Mouse (Mus musculus) heart, embryonic 14.5 days (tissue): ENCODE results near the gene Tmem209. TPM values are rescaled to one million over a fixed set of nuclear protein-coding genes. Genes with fewer than 3 reads are reported as not detected.

Source experiments
- ATAC-seq: fragments of 200-750 bp; cut with Nextera tagmentation; 2 replicates; pipeline ENCODE4 v1.8.0; 2017; ENCODE audit warnings: low read depth, moderate TSS enrichment; ENCODE audit not compliant: insufficient number of reproducible peaks, insufficient read depth, low FRiP score
- H3K27ac ChIP-seq, 2 experiments: fragments of 200-500 bp in 1 of 2; fragments of 300-500 bp in 1 of 2; sonication (generic) in 1 of 2; replicated peaks in 1 of 2; 2 replicates each; pipeline ENCODE4 v1.5.1; 2012 to 2014; ENCODE audit warnings: low read depth in 2 of 2, low read length in 2 of 2, control low read depth in 1 of 2, mild to moderate bottlenecking in 1 of 2, mixed read lengths in 1 of 2; ENCODE audit not compliant: control insufficient read depth in 1 of 2, insufficient read depth in 1 of 2
- H3K27me3 ChIP-seq: fragments of 300-500 bp; sonication (generic); 2 replicates; pipeline ENCODE4 v1.6.1; 2014; ENCODE audit warnings: mild to moderate bottlenecking, low read length, control low read depth; ENCODE audit not compliant: control insufficient read depth, insufficient read depth
- H3K36me3 ChIP-seq: fragments of 300-500 bp; sonication (generic); 2 replicates; pipeline ENCODE4 v1.6.1; 2014; ENCODE audit warnings: mild to moderate bottlenecking, control low read depth, low read length, mixed read lengths; ENCODE audit not compliant: control insufficient read depth, insufficient read depth
- H3K4me1 ChIP-seq, 2 experiments: fragments of 200-500 bp in 1 of 2; fragments of 300-500 bp in 1 of 2; sonication (generic) in 1 of 2; 2 replicates each; pipeline ENCODE4 v1.6.1; 2012 to 2014; ENCODE audit warnings: low read length in 2 of 2, control low read depth in 1 of 2, mixed read lengths in 1 of 2; ENCODE audit not compliant: control insufficient read depth in 2 of 2, insufficient read depth in 2 of 2
- H3K4me2 ChIP-seq: fragments of 300-500 bp; sonication (generic); 2 replicates; pipeline ENCODE4 v1.6.1; 2014; ENCODE audit warnings: mild to moderate bottlenecking, low read length
- H3K4me3 ChIP-seq, 2 experiments: fragments of 200-500 bp in 1 of 2; fragments of 300-500 bp in 1 of 2; sonication (generic) in 1 of 2; 2 replicates each; pipeline ENCODE4 v1.5.1; 2012 to 2014; ENCODE audit warnings: low read length in 2 of 2, mild to moderate bottlenecking in 2 of 2, control low read depth in 1 of 2, low read depth in 1 of 2, moderate library complexity in 1 of 2; ENCODE audit not compliant: control insufficient read depth in 1 of 2, insufficient read depth in 1 of 2
- H3K9ac ChIP-seq: fragments of 300-500 bp; sonication (generic); 2 replicates; pipeline ENCODE4 v1.6.1; 2014; ENCODE audit warnings: mild to moderate bottlenecking, low read length
- H3K9me3 ChIP-seq: fragments of 300-500 bp; sonication (generic); 2 replicates; pipeline ENCODE4 v1.6.1; 2016; ENCODE audit warnings: low read length, control low read depth; ENCODE audit not compliant: control insufficient read depth
- WGBS: fragments of 180-500 bp; shearing (Covaris S2); extraction: QIAGEN DNeasy Blood & Tissue Kit; methylation state at CpG from one replicate; pipeline ENCODE4 v1.1.7; 2014; 5-methylcytosine and 5-hydroxymethylcytosine counted together
- polyA plus RNA-seq: library from polyadenylated mRNA; unstranded; fragments of >200 nt; fragmentation: Nextera tagmentation; extraction: Ambion mirVana; gene quantifications from 2 replicates; pipeline ENCODE4 v1.2.1, GENCODE M21; 2014

Gene Tmem209
- polyA plus RNA-seq, 1 experiment from 2014 or later, result 26.3 TPM

GRCm38 (mm10) chr6:30538240-30538639, 28.7 kb upstream of the Tmem209 start:
- Histone ChIP-seq H3K4me2 (no peak overlapping the region), H3K9me3 (no peaks in the 10 kb centered on the region), H3K36me3 (no peaks in the 10 kb centered on the region), H3K4me3 (no peak overlapping the region), H3K9ac (no peak overlapping the region), H3K27ac (no peak overlapping the region), H3K4me1 (peaks cover 8 to 21% of the 10 kb centered on the region in 2 experiments), H3K27me3 (no peaks in the 10 kb centered on the region)
- no peak for ATAC-seq
- WGBS, result 71% methylated on average over 10 of the region's 10 CpGs

- Histone ChIP-seq H3K9ac (no peak overlapping the region), H3K4me1 (no peaks in the 10 kb centered on the region), H3K27me3 (no peaks in the 10 kb centered on the region), H3K27ac (no peak overlapping the region), H3K36me3 (no peaks in the 10 kb centered on the region), H3K9me3 (no peaks in the 10 kb centered on the region), H3K4me2 (no peak overlapping the region), H3K4me3 (no peak overlapping the region)
- no peak for ATAC-seq
- 40% methylated on average over 3 of the region's 3 CpGs for WGBS
Observed at GRCm38 (mm10) chr6:30535340-30535739, 25.8 kb upstream of the Tmem209 start.

GRCm38 (mm10) chr6:30528800-30529199, 19.2 kb upstream of the Tmem209 start:
- Histone ChIP-seq H3K9ac (peak overlapping the region; percentile 51), H3K4me3 (no peak overlapping the region), H3K27ac (peak overlapping the region; percentile 75 to 81), H3K27me3 (no peaks in the 10 kb centered on the region), H3K4me1 (peaks cover 30 to 51% of the 10 kb centered on the region in 2 experiments), H3K4me2 (peak overlapping the region; percentile 9), H3K36me3 (no peaks in the 10 kb centered on the region), H3K9me3 (no peaks in the 10 kb centered on the region)
- peak; percentile 65 for ATAC-seq
- 6% methylated on average over 6 of the region's 6 CpGs for WGBS

- ATAC-seq, result no peak; the same call in 1 of the 2 replicates
- peak overlapping the region; percentile 37 for H3K4me2 ChIP-seq
- H3K36me3 ChIP-seq, result no peaks in the 10 kb centered on the region
- H3K4me1 ChIP-seq, result peaks cover 30 to 51% of the 10 kb centered on the region in 2 experiments
- peak overlapping the region; percentile 51 for H3K9ac ChIP-seq
- H3K9me3 ChIP-seq, result no peaks in the 10 kb centered on the region
- H3K4me3 ChIP-seq, result no peak overlapping the region
- no peaks in the 10 kb centered on the region for H3K27me3 ChIP-seq
- peak overlapping the region; percentile 81 to 85 for H3K27ac ChIP-seq
- WGBS, result 26% methylated on average over 19 of the region's 19 CpGs
Observed at GRCm38 (mm10) chr6:30526586-30527515, 17.3 kb upstream of the Tmem209 start.

GRCm38 (mm10) chr6:30525456-30526332, 16.1 kb upstream of the Tmem209 start:
- Histone ChIP-seq H3K9me3 (no peaks in the 10 kb centered on the region), H3K36me3 (no peaks in the 10 kb centered on the region), H3K4me1 (peaks cover 30 to 51% of the 10 kb centered on the region in 2 experiments), H3K4me3 (no peak overlapping the region), H3K27me3 (no peaks in the 10 kb centered on the region), H3K27ac (peak overlapping the region; percentile 78 to 81), H3K4me2 (no peak overlapping the region), H3K9ac (no peak overlapping the region)
- WGBS, result 43% methylated on average over 7 of the region's 7 CpGs
- ATAC-seq, result no peak

GRCm38 (mm10) chr6:30520400-30520799, 10.8 kb upstream of the Tmem209 start:
- no peak overlapping the region for H3K4me3 ChIP-seq
- H3K27me3 ChIP-seq, result no peaks in the 10 kb centered on the region
- no peak for ATAC-seq
- 60% methylated on average over 11 of the region's 11 CpGs for WGBS
- H3K9me3 ChIP-seq, result no peaks in the 10 kb centered on the region
- no peak overlapping the region for H3K27ac ChIP-seq
- H3K4me1 ChIP-seq, result peaks cover 0 to 7% of the 10 kb centered on the region in 2 experiments; a peak in 3 of 4 replicates
- no peak overlapping the region for H3K9ac ChIP-seq
- no peak overlapping the region for H3K4me2 ChIP-seq
- H3K36me3 ChIP-seq, result no peaks in the 10 kb centered on the region

GRCm38 (mm10) chr6:30514242-30514641, 4.7 kb upstream of the Tmem209 start:
- no peak for ATAC-seq
- peaks cover 4 to 15% of the 10 kb centered on the region in 2 experiments for H3K4me1 ChIP-seq
- no peaks in the 10 kb centered on the region for H3K36me3 ChIP-seq
- H3K9ac ChIP-seq, result peak overlapping the region; percentile 21; the same call in 1 of the 2 replicates
- 17% methylated on average over 9 of the region's 9 CpGs for WGBS
- no peaks in the 10 kb centered on the region for H3K27me3 ChIP-seq
- H3K4me2 ChIP-seq, result no peak overlapping the region
- no peak overlapping the region for H3K27ac ChIP-seq
- no peak overlapping the region for H3K4me3 ChIP-seq
- H3K9me3 ChIP-seq, result no peaks in the 10 kb centered on the region
